Mouse (Mus musculus) liver, embryonic 11.5 days (tissue): ENCODE measurements around the gene Slc37a3. TPM values are rescaled to one million over a fixed set of nuclear protein-coding genes. Genes with fewer than 3 reads are reported as not detected.
"Not testable (repeated sequence)": the region's sequence is repeated elsewhere in the genome, so short reads cannot be mapped to it uniquely, and the experiment has no call there.

ENCODE experiments used
- ATAC-seq: fragments of 200-750 bp; cut with Nextera tagmentation; replicated peaks from 2 replicates; pipeline ENCODE4 v1.8.0; 2017; ENCODE audit warnings: moderate number of reproducible peaks, mild to moderate bottlenecking, moderate TSS enrichment, moderate library complexity; ENCODE audit not compliant: low FRiP score
- DNase-seq: peaks from one replicate; pipeline ENCODE4 v3.0.0-alpha.2; 2017; ENCODE audit warnings: low spot score
- H3K27ac ChIP-seq: fragments of 300-500 bp; sonication (generic); 2 replicates; pipeline ENCODE4 v1.5.1; 2014; ENCODE audit warnings: mild to moderate bottlenecking, low read depth, low read length, control low read depth
- H3K27me3 ChIP-seq: fragments of 300-500 bp; sonication (generic); replicated peaks from 2 replicates; pipeline ENCODE4 v1.6.1; 2014; ENCODE audit warnings: low read length, mixed read lengths; ENCODE audit not compliant: control insufficient read depth, insufficient read depth
- H3K36me3 ChIP-seq: fragments of 300-500 bp; sonication (generic); 2 replicates; pipeline ENCODE4 v1.6.1; 2014; ENCODE audit warnings: mild to moderate bottlenecking, low read length, moderate library complexity, mixed read lengths; ENCODE audit not compliant: control insufficient read depth, insufficient read depth
- H3K4me1 ChIP-seq: fragments of 300-500 bp; sonication (generic); replicated peaks from 2 replicates; pipeline ENCODE4 v1.6.1; 2014; ENCODE audit warnings: low read length, mixed read lengths; ENCODE audit not compliant: control insufficient read depth, insufficient read depth
- H3K4me2 ChIP-seq: fragments of 300-500 bp; sonication (generic); 2 replicates; pipeline ENCODE4 v1.6.1; 2014; ENCODE audit warnings: mild to moderate bottlenecking, control low read depth, moderate library complexity
- H3K4me3 ChIP-seq: fragments of 300-500 bp; sonication (generic); 2 replicates; pipeline ENCODE4 v1.5.1; 2014; ENCODE audit warnings: low read depth, low read length, control low read depth
- H3K9ac ChIP-seq: fragments of 300-500 bp; sonication (generic); 2 replicates; pipeline ENCODE4 v1.6.1; 2014; ENCODE audit warnings: low read depth, low read length, control low read depth
- H3K9me3 ChIP-seq: fragments of 300-500 bp; sonication (generic); 2 replicates; pipeline ENCODE4 v1.6.1; 2016; ENCODE audit warnings: low read length, inconsistent platforms, mixed read lengths; ENCODE audit not compliant: control insufficient read depth
- WGBS: fragments of 180-500 bp; shearing (Covaris S2); extraction: QIAGEN DNeasy Blood & Tissue Kit; methylation state at CpG from one replicate; pipeline ENCODE4 v1.1.7; 2014; 5-methylcytosine and 5-hydroxymethylcytosine counted together
- polyA plus RNA-seq: library from polyadenylated mRNA; unstranded; fragments of >200 nt; fragmentation: Nextera tagmentation; extraction: Ambion mirVana; gene quantifications from 2 replicates; pipeline ENCODE4 v1.2.1, GENCODE M21; 2014

Gene Slc37a3
- polyA plus RNA-seq, 1 experiment from 2014 or later, result 14.8 TPM

GRCm38 (mm10) chr6:39416654-39417053, 39.2 kb upstream of the Slc37a3 start:
- H3K27ac ChIP-seq, DNase-seq, H3K9ac ChIP-seq, H3K4me3 ChIP-seq, ATAC-seq, H3K4me1 ChIP-seq, H3K4me2 ChIP-seq, H3K27me3 ChIP-seq, H3K36me3 ChIP-seq, H3K9me3 ChIP-seq: not testable (repeated sequence)

DNA sequence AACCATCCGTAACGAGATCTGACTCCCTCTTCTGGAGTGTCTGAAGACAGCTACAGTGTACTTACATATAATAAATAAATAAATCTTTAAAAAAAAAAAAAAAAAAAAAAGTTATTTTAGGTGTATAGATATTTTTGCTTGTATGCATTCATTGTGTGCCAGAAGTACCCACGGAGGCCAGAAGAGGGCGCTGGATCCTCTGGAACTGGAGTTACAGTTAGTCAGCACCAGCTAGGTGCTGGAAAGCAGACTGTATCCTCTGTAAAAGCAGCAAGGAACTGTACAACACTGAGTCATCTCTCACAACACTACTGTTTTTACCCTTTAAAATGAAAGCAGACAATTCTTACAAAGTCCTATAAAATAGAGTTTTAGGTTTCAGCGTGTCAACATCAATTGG, 38.3 kb upstream of the Slc37a3 start:
- H3K4me1 ChIP-seq, result peaks cover 3% of the 10 kb centered on the region; the same call in 1 of the 2 replicates
- H3K27ac ChIP-seq, result no peak overlapping the region
- no peak overlapping the region for H3K4me2 ChIP-seq
- H3K9me3 ChIP-seq, result no peaks in the 10 kb centered on the region
- no peaks in the 10 kb centered on the region for H3K36me3 ChIP-seq
- WGBS, result 50% methylated on average over 3 of the region's 5 CpGs
- H3K9ac ChIP-seq, result no peak overlapping the region
- H3K27me3 ChIP-seq, result peaks cover 5% of the 10 kb centered on the region; the same call in 1 of the 2 replicates
- H3K4me3 ChIP-seq, result no peak overlapping the region
- ATAC-seq (no peak), DNase-seq (peak; percentile 58)

GRCm38 (mm10) chr6:39414106-39414505, 36.6 kb upstream of the Slc37a3 start:
- no peak overlapping the region for H3K27ac ChIP-seq
- 86% methylated on average over 1 of the region's 1 CpGs for WGBS
- no peak overlapping the region for H3K4me3 ChIP-seq

GRCm38 (mm10) chr6:39406480-39406879, 29.0 kb upstream of the Slc37a3 start:
- no peaks in the 10 kb centered on the region for H3K4me1 ChIP-seq
- H3K4me2 ChIP-seq, result no peak overlapping the region
- H3K36me3 ChIP-seq, result peaks cover 5% of the 10 kb centered on the region; the same call in 1 of the 2 replicates
- H3K27ac ChIP-seq, result no peak overlapping the region
- DNase-seq (no peak), ATAC-seq (no peak)
- H3K4me3 ChIP-seq, result no peak overlapping the region
- 78% methylated on average over 5 of the region's 5 CpGs for WGBS
- H3K27me3 ChIP-seq, result no peaks in the 10 kb centered on the region
- H3K9me3 ChIP-seq, result no peaks in the 10 kb centered on the region
- no peak overlapping the region for H3K9ac ChIP-seq

More at GRCm38 (mm10) chr6:39414106-39414505, 36.6 kb upstream of the Slc37a3 start:
- DNase-seq, result no peak
- no peak for ATAC-seq
- Histone ChIP-seq H3K27me3 (peaks cover 5% of the 10 kb centered on the region; the same call in 1 of the 2 replicates), H3K4me2 (no peak overlapping the region), H3K9me3 (no peaks in the 10 kb centered on the region), H3K9ac (no peak overlapping the region), H3K4me1 (peaks cover 3% of the 10 kb centered on the region; the same call in 1 of the 2 replicates), H3K36me3 (peaks cover under 1% of the 10 kb centered on the region; the same call in 1 of the 2 replicates)

- Histone ChIP-seq H3K9me3 (no peaks in the 10 kb centered on the region), H3K27me3 (no peaks in the 10 kb centered on the region), H3K36me3 (peaks cover 8% of the 10 kb centered on the region; the same call in 1 of the 2 replicates), H3K4me1 (no peaks in the 10 kb centered on the region), H3K9ac (no peak overlapping the region), H3K4me2 (no peak overlapping the region), H3K4me3 (no peak overlapping the region), H3K27ac (no peak overlapping the region)
- WGBS, result 84% methylated on average over 2 of the region's 2 CpGs
- DNase-seq, result no peak
- ATAC-seq, result no peak
Measured at GRCm38 (mm10) chr6:39403136-39403535, 25.7 kb upstream of the Slc37a3 start.

DNA sequence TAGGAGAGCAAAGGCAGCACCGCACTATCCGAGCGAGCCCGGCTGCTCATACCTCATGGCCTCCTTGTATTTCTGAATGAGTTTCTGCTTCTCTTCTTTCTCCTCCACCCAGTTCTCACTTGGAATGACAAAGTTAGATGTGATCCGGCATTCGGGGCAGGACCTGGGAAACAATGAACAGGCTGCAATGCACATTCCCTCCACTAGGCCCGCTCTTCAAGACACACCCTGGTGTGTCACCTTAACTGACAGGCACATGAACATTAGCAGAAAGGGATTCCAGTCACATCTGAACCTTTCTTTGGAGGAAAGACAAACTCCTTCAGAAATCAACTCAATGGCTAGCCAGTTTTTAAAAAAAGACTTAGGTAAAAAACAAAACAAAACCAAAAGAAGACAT, 22.9 kb upstream of the Slc37a3 start:
- no peak overlapping the region for H3K9ac ChIP-seq
- H3K4me1 ChIP-seq, result no peaks in the 10 kb centered on the region
- no peak overlapping the region for H3K4me3 ChIP-seq
- WGBS, result 81% methylated on average over 7 of the region's 7 CpGs
- H3K4me2 ChIP-seq, result no peak overlapping the region
- ATAC-seq (no peak), DNase-seq (no peak)
- H3K27me3 ChIP-seq, result no peaks in the 10 kb centered on the region
- peaks cover 8% of the 10 kb centered on the region; the same call in 1 of the 2 replicates for H3K36me3 ChIP-seq
- H3K9me3 ChIP-seq, result no peaks in the 10 kb centered on the region
- H3K27ac ChIP-seq, result no peak overlapping the region

DNA sequence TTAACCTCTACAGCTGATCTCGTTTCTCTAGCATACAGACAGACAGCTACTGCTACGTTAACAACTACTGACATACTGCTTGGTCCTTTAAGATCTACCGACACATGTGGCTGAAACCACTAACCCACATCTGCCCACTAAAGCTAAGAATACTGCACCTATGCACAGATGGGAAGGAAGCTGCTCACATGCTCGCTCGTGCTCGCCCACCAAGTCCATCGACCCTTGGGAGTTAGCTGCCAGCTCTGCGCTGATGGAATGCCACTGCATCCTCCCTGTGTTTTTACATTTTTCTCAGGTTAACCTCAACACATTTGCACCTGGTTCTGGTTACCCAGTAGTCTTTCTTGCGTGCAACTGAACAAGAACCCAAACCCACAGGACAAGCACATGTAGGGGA, 20.9 kb upstream of the Slc37a3 start:
- no peak for ATAC-seq
- 89% methylated on average over 9 of the region's 9 CpGs for WGBS
- no peaks in the 10 kb centered on the region for H3K27me3 ChIP-seq
- peaks cover 5% of the 10 kb centered on the region; the same call in 1 of the 2 replicates for H3K36me3 ChIP-seq
- no peak overlapping the region for H3K4me3 ChIP-seq
- H3K4me1 ChIP-seq, result no peaks in the 10 kb centered on the region
- no peak overlapping the region for H3K4me2 ChIP-seq
- H3K27ac ChIP-seq, result no peak overlapping the region
- H3K9me3 ChIP-seq, result no peaks in the 10 kb centered on the region
- no peak for DNase-seq
- H3K9ac ChIP-seq, result no peak overlapping the region

DNA sequence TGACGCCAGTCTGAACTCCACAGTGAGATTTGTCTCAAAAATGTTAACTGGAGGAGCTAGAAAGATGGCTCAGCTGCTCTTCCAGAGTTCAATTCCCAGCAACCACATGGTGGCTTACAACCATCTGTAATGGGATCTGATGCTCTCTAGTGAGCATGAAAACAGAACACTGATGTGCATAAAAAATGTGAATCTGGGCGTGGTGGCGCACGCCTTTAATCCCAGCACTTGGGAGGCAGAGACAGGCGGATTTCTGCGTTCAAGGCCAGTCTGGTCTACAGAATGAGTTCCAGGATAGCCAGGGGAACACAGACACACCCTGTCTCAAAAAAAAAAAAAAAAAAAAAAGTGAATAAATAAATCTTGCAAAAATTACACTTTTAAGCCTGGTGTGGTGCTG, 19.6 kb upstream of the Slc37a3 start:
- Histone ChIP-seq H3K9ac (no peak overlapping the region), H3K4me2 (no peak overlapping the region), H3K9me3 (no peaks in the 10 kb centered on the region), H3K36me3 (peaks cover 5% of the 10 kb centered on the region; the same call in 1 of the 2 replicates), H3K4me1 (no peaks in the 10 kb centered on the region), H3K27me3 (no peaks in the 10 kb centered on the region), H3K27ac (no peak overlapping the region), H3K4me3 (no peak overlapping the region)
- ATAC-seq (no peak), DNase-seq (no peak)
- 87% methylated on average over 6 of the region's 6 CpGs for WGBS

- no peak overlapping the region for H3K27ac ChIP-seq
- ATAC-seq (no peak), DNase-seq (no peak)
- H3K4me1 ChIP-seq, result no peaks in the 10 kb centered on the region
- no peak overlapping the region for H3K4me2 ChIP-seq
- no peaks in the 10 kb centered on the region for H3K27me3 ChIP-seq
- 73% methylated on average over 4 of the region's 4 CpGs for WGBS
- no peak overlapping the region for H3K9ac ChIP-seq
- no peaks in the 10 kb centered on the region for H3K9me3 ChIP-seq
- no peak overlapping the region for H3K4me3 ChIP-seq
- peaks cover 5% of the 10 kb centered on the region; the same call in 1 of the 2 replicates for H3K36me3 ChIP-seq
Measured at GRCm38 (mm10) chr6:39395916-39396315, 18.4 kb upstream of the Slc37a3 start.
